Mouse (Mus musculus): ENCODE measurements around the gene Olfr315. TPM values are rescaled to one million over a fixed set of nuclear protein-coding genes. Genes with fewer than 3 reads are reported as not detected.
"Not testable (repeated sequence)": the region's sequence is repeated elsewhere in the genome, so short reads cannot be mapped to it uniquely, and the experiment has no call there.

Gene Olfr315
- polyA plus RNA-seq (2015; fragmentation: Nextera tagmentation; extraction: Ambion mirVana): not detected in 2 replicates

DNA sequence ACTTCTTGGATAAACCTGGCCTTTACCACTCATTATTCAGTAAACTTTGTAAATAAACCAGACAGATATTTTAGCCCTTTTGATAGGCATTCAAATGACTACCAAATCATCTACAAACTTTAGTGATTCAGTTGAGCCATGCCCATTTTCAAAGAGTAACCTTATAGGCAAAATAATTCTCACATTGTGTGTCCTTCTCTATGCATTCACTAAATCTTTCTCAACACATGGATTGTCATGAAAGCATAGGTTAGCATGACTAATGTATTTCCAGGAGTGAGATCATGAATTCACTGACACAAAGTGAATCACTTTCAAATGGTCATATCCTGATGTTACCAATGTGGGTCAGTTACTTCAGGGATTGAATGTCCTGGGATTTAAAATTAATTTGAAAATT lies at the start of gene Olfr315:
Gene Olfr315, plus strand, starts transcription at position 301 of the 400 bp plus-strand sequence.
- H3K27me3 ChIP-seq: no peaks in the 10 kb centered on the region
- H3K9ac ChIP-seq: no peak within 1 kb of the TSS
- ATAC-seq (ENCODE audit: insufficient number of reproducible peaks, insufficient read depth, low FRiP score, low TSS enrichment, low read depth): no peak
- no peak within 1 kb of the TSS for H3K4me3 ChIP-seq
- no peaks in the 10 kb centered on the region for H3K4me1 ChIP-seq
- no peak within 1 kb of the TSS for H3K4me2 ChIP-seq
- H3K27ac ChIP-seq: no peak within 1 kb of the TSS
- H3K36me3 ChIP-seq: no peaks in the 10 kb centered on the region
- H3K9me3 ChIP-seq: no peaks in the 10 kb centered on the region

DNA sequence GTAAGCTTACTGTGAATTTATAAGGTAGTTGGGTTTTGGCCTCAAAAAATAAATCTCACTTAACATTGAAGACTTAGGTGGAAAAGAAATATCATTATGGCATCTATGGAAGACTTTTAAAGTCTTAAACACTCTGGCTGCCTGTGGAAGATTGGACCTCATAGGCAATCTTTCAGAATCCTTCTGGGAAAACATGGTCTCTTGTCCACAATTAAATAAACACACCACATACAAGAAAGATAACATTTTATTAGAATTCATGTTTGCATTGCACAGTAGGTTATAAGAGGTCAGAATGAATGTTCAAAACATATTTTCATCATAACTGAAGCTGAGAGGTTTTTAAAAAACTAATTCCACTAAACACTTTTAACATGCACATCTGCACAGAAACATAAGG lies 49.1 kb upstream of the Olfr315 start, which contains the start of gene Olfr318:
Gene Olfr318, minus strand, starts transcription at position 101 of the 400 bp plus-strand sequence.
- H3K9ac ChIP-seq: no peak within 1 kb of the TSS
- no peak within 1 kb of the TSS for H3K4me3 ChIP-seq
- no peak within 1 kb of the TSS for H3K4me2 ChIP-seq
- no peaks in the 10 kb centered on the region for H3K27me3 ChIP-seq
- H3K27ac ChIP-seq: no peak within 1 kb of the TSS
- no peaks in the 10 kb centered on the region for H3K9me3 ChIP-seq
- no peaks in the 10 kb centered on the region for H3K4me1 ChIP-seq
- H3K36me3 ChIP-seq: no peaks in the 10 kb centered on the region
- no peak for ATAC-seq (ENCODE audit: insufficient number of reproducible peaks, insufficient read depth, low FRiP score, low TSS enrichment, low read depth)

DNA sequence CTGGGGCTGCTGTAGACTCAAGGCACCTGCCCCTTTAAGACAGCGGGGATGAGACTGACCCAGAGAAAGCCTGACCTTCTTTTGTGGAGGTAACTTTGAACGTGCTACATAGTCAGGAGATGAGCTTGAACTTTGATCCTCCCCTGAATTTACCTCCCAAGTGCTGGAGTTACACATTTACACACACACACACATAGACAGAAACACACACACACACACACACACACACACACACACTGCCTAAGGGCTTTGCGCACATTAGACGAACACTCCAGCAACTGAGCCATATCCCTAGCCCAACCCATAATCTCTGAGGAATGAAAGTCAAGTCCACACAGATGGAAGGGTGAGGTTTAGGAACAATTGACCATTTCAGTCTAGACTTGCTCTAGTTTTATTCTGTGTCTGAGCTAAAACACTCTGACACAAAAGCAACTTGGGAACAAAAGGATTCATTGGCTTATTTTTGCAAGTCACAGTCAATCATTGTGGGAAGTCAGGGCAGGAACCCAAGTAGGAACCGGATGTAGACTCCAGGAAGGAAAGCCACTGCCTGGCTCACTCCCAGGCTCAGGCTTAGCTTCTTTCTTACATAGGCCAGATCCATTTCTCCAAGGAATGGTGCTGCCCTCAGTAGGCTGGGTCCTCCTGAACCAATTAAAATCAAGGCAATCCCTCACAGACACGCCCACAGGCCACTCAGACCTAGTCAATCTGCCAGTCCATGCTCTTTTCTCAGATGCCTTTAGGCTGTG lies 44.9 kb upstream of the Olfr315 start:
- ATAC-seq (ENCODE audit: insufficient number of reproducible peaks, insufficient read depth, low FRiP score, low TSS enrichment, low read depth); H3K36me3 ChIP-seq; H3K27me3 ChIP-seq: not testable (repeated sequence)

DNA sequence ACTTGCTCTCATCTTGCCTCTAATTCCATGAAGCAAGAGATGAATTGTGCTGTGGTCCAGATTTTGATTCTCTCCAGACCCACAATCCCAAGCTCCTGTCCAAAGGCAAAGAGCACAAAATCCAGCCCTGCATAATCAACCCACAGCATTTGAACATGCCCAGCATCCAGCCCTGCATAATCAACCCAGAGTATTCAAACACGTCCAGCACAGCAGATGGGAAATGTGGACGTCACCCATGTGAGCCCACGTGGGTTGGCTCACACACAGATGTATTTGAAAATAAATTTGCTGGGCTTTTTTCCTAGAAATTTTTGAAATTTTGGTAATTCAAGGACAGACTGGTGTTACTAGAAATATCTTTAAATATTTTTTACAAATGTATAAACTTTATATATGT lies 39.6 kb upstream of the Olfr315 start:
- Histone ChIP-seq H3K4me2 (no peak overlapping the region), H3K36me3 (no peaks in the 10 kb centered on the region), H3K4me3 (no peak overlapping the region), H3K9ac (no peak overlapping the region), H3K27me3 (no peaks in the 10 kb centered on the region), H3K9me3 (no peaks in the 10 kb centered on the region), H3K4me1 (no peaks in the 10 kb centered on the region), H3K27ac (no peak overlapping the region)
- WGBS: 63% methylated on average over 3 of the region's 3 CpGs
- ATAC-seq (ENCODE audit: insufficient number of reproducible peaks, insufficient read depth, low FRiP score, low TSS enrichment, low read depth): no peak

More for the DNA sequence above, 44.9 kb upstream of the Olfr315 start:
- H3K4me2 ChIP-seq, H3K27ac ChIP-seq, H3K9me3 ChIP-seq, H3K4me3 ChIP-seq, H3K9ac ChIP-seq, H3K4me1 ChIP-seq: not testable (repeated sequence)
- 81% methylated on average over 6 of the region's 6 CpGs for WGBS

DNA sequence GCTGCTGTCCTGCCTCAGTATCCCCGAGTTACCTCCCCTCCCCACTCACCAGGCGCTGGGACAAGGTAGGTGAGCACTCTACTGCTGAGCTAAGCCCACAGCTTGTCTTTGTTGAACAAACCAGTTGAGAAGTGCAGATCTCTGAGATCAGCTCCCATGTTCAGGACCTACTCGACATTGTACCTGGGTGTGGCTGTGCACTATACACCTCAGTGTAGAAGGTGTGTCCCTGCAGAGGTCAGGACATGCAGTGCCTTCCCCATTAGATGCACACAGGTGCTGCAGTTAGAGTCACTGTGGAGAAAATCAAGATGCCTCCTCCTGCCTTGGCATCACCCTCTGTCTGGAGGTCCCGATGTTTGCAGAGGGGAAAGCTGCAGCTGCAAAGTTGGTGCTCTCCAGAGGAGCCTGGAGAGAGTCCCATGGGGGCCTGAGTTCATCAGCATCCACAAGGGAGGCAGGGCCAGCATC lies 34.2 kb upstream of the Olfr315 start, which contains the start of gene Olfr317:
Gene Olfr317, minus strand, starts transcription at position 421 of the 471 bp plus-strand sequence.
- H3K4me3 ChIP-seq: no peak within 1 kb of the TSS
- H3K4me1 ChIP-seq: no peaks in the 10 kb centered on the region
- H3K27me3 ChIP-seq: no peaks in the 10 kb centered on the region
- no peak for ATAC-seq (ENCODE audit: insufficient number of reproducible peaks, insufficient read depth, low FRiP score, low TSS enrichment, low read depth)
- no peak within 1 kb of the TSS for H3K9ac ChIP-seq
- H3K4me2 ChIP-seq: no peak within 1 kb of the TSS
- H3K27ac ChIP-seq: no peak within 1 kb of the TSS
- H3K36me3 ChIP-seq: no peaks in the 10 kb centered on the region
- H3K9me3 ChIP-seq: peaks cover 3% of the 10 kb centered on the region; the same call in 1 of the 2 replicates
- 80% methylated on average over 4 of the region's 4 CpGs for WGBS

DNA sequence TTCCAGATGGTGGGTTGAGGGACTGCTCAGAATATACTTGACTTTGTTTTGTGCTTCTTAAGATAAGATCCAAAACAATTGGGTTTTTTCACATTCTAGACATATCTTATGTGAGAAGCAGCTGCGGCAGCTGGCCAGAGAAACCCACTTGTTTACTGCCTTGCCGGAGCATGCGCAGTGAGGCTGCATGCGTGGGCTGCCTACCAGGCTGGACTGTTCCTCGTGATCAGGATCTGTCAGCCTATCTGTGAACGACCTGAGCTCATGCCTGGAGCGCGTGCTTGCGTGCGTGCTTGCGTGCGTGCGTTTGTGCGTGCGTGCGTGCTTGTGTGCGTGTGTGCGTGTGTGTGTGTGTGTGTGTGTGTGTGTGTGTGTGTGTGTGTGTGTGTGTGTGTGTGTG lies 21.9 kb upstream of the Olfr315 start:
- not testable (repeated sequence) for H3K36me3 ChIP-seq; H3K4me3 ChIP-seq; H3K27ac ChIP-seq; H3K9ac ChIP-seq; H3K4me1 ChIP-seq; ATAC-seq (ENCODE audit: insufficient number of reproducible peaks, insufficient read depth, low FRiP score, low TSS enrichment, low read depth); H3K4me2 ChIP-seq; H3K9me3 ChIP-seq; H3K27me3 ChIP-seq
- 78% methylated on average over 18 of the region's 18 CpGs for WGBS

DNA sequence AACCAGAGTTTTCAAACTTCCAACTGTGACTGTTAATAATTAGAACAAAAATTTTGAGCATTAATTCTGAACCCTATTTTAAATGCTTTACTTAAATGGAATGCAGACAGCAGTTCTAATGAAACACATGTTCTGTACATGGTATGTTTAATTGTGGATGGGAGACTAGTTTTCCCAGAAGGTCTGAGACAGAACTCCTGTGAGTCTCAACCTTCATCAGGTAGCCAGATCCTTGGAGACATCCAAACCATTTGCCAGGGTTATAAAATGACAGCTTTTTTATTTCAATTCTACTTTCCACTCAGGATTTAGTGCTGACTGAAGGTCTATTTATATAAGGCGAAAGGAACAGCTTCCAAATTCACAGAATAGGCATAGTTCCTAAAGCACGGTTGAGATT lies 20.6 kb upstream of the Olfr315 start, which contains the start of gene Olfr316:
Gene Olfr316, plus strand, starts transcription at position 301 of the 400 bp plus-strand sequence.
- ATAC-seq (ENCODE audit: insufficient number of reproducible peaks, insufficient read depth, low FRiP score, low TSS enrichment, low read depth): no peak
- WGBS: 85% methylated on average over 2 of the region's 2 CpGs
- Histone ChIP-seq H3K9me3 (no peaks in the 10 kb centered on the region), H3K4me1 (no peaks in the 10 kb centered on the region), H3K27ac (no peak within 1 kb of the TSS), H3K4me2 (no peak within 1 kb of the TSS), H3K9ac (no peak within 1 kb of the TSS), H3K4me3 (no peak within 1 kb of the TSS), H3K27me3 (no peaks in the 10 kb centered on the region), H3K36me3 (no peaks in the 10 kb centered on the region)

DNA sequence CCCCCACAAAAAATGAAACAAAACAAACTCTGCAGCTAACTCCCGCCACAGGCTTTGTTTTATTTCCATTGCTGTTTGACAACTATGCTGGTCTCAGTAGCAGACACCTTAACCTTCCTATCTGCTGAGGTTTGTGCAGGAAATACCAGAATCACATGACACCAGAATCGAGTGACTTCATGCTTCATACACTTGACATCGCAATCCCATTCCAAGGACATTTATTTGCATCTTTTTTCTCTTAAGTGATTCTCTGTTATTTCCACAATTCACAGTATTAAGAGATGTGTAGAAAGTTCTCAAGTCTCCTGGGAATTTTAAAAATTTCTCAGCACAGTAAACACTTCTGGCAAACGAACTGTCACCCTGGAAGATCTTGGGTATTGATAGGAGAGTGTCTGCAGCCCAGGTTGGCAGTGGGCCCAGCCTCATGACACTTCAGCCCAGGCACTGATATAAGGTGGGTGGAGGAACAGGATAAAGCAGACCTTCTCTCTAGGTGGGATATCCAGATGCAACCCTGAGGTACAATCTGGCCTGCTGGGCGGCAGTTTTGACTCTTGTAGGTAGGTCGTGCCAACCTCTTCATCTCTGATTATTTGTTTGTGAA lies 9.6 kb downstream of the Olfr315 start, which contains the start of gene Olfr314:
Gene Olfr314, plus strand, starts transcription at position 473 of the 610 bp plus-strand sequence.
- no peak within 1 kb of the TSS for H3K27ac ChIP-seq
- no peak within 1 kb of the TSS for H3K4me2 ChIP-seq
- no peak within 1 kb of the TSS for H3K9ac ChIP-seq
- H3K4me1 ChIP-seq: no peaks in the 10 kb centered on the region
- no peaks in the 10 kb centered on the region for H3K9me3 ChIP-seq
- WGBS: 78% methylated on average over 6 of the region's 6 CpGs
- no peaks in the 10 kb centered on the region for H3K36me3 ChIP-seq
- no peak for ATAC-seq (ENCODE audit: insufficient number of reproducible peaks, insufficient read depth, low FRiP score, low TSS enrichment, low read depth)
- H3K27me3 ChIP-seq: no peaks in the 10 kb centered on the region
- H3K4me3 ChIP-seq: no peak within 1 kb of the TSS

DNA sequence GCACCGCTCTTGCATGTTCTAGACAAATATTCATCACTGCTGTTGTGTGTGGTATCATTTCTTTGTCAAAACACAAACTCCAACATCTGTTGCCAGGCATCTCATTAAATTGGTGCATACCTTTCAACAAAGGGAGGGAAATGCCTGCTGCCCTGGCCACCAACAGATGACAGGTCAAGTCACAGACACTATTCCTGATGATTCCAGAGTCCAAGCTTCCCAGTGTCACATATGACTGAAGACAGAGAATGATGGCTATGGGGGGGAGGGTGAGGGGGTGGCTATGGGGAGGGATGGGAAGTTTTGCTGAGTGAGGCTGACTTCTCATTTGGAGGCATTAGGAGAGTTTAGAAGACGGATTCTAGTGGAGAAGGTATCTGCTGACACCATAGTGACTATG lies 11.2 kb downstream of the Olfr315 start:
- no peaks in the 10 kb centered on the region for H3K27me3 ChIP-seq
- H3K4me2 ChIP-seq: no peak overlapping the region
- no peak overlapping the region for H3K4me3 ChIP-seq
- ATAC-seq (ENCODE audit: insufficient number of reproducible peaks, insufficient read depth, low FRiP score, low TSS enrichment, low read depth): no peak
- no peaks in the 10 kb centered on the region for H3K4me1 ChIP-seq
- WGBS: 87% methylated on average over 2 of the region's 2 CpGs
- no peak overlapping the region for H3K9ac ChIP-seq
- H3K27ac ChIP-seq: no peak overlapping the region
- no peaks in the 10 kb centered on the region for H3K36me3 ChIP-seq
- no peaks in the 10 kb centered on the region for H3K9me3 ChIP-seq

DNA sequence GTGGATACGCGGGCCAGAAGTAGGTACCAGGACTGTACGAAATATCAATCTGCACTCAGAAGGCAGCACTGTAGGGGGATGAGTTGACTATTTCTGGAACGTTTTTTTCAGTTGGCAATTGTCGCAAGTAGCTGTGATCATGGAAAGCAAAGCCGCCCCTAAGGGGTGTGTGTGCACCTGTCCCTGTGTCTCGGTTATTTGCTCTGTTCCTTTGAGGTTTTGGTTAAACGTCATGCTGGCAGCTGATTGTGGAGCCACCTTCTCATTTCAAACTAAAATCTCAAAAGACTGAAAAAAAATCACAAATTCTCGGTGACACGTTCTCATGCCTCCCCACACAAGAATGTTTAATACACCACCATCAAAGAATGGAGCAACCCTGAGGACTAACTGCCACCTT lies 14.7 kb downstream of the Olfr315 start:
- Histone ChIP-seq H3K4me1 (no peaks in the 10 kb centered on the region), H3K36me3 (no peaks in the 10 kb centered on the region), H3K4me2 (no peak overlapping the region), H3K9ac (no peak overlapping the region), H3K4me3 (no peak overlapping the region), H3K27me3 (no peaks in the 10 kb centered on the region), H3K27ac (no peak overlapping the region), H3K9me3 (no peaks in the 10 kb centered on the region)
- no peak for ATAC-seq (ENCODE audit: insufficient number of reproducible peaks, insufficient read depth, low FRiP score, low TSS enrichment, low read depth)
- 84% methylated on average over 10 of the region's 10 CpGs for WGBS

DNA sequence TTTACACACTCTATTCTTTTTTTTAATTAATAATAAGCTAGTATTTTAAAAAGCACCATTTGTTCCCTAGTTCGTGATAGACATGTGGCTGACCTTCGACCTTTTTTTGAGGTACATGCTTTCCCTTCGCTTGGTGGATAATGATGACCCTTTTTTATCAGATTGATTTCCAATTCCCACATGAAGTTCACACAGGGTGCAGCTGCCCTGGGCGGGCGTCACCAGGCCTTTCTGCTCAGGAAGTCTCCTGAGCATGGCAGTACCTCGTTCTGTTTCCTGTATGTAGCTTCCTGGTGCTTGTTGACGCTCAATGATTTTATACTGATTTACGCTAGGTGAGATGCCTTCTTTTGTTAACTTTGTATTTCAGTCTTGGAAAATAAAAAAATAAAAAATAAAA lies 15.4 kb downstream of the Olfr315 start:
- no peak for ATAC-seq (ENCODE audit: insufficient number of reproducible peaks, insufficient read depth, low FRiP score, low TSS enrichment, low read depth)
- H3K9ac ChIP-seq: no peak overlapping the region
- no peaks in the 10 kb centered on the region for H3K4me1 ChIP-seq

DNA sequence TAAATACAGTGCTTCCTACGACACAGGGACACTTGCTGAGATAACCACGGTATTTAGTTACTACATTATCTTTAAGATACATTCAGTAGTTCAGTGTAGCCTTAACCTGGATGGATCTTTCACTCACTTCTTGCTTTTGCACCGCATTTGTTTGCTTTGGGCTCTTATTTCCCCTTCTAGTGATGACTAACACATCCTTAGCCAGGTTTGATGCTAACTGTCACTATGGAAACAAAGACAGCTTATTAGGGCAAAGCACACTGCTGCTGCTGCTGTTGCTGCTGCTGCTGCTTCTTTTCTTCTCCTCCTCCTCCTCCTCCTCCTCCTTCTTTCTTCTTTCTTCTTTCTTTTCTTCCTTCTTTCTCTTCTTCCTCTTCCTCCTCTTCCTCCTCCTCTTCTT lies 16.5 kb downstream of the Olfr315 start:
- H3K4me3 ChIP-seq: no peak overlapping the region
- ATAC-seq (ENCODE audit: insufficient number of reproducible peaks, insufficient read depth, low FRiP score, low TSS enrichment, low read depth): no peak
- WGBS: 25% methylated on average over 3 of the region's 3 CpGs
- no peak overlapping the region for H3K4me2 ChIP-seq
- no peak overlapping the region for H3K27ac ChIP-seq
- no peaks in the 10 kb centered on the region for H3K4me1 ChIP-seq
- H3K9ac ChIP-seq: no peak overlapping the region
- H3K9me3 ChIP-seq: no peaks in the 10 kb centered on the region
- H3K36me3 ChIP-seq: no peaks in the 10 kb centered on the region
- no peaks in the 10 kb centered on the region for H3K27me3 ChIP-seq

More for the DNA sequence above, 15.4 kb downstream of the Olfr315 start:
- no peaks in the 10 kb centered on the region for H3K36me3 ChIP-seq
- no peak overlapping the region for H3K27ac ChIP-seq
- WGBS: 78% methylated on average over 8 of the region's 8 CpGs
- H3K4me3 ChIP-seq: no peak overlapping the region
- no peaks in the 10 kb centered on the region for H3K9me3 ChIP-seq
- H3K27me3 ChIP-seq: no peaks in the 10 kb centered on the region
- H3K4me2 ChIP-seq: no peak overlapping the region

All from embryonic facial prominence, embryonic 13.5 days (tissue).